8 mouse cellular contexts compared by ENCODE assay signal in genomic region chr4:106911951-106912688, GRCm38 (mm10). TPM values are rescaled to one million over a fixed set of nuclear protein-coding genes. Genes with fewer than 3 reads are reported as not detected.
DNase-seq lines count a peak whose midpoint lies in the region; ATAC-seq lines count a peak whose summit lies in the region.

No protein-coding gene starts in this region.

- H3K9me3 ChIP-seq in limb, embryonic 12.5 days, result no peaks in the 10 kb centered on the region

- peak overlapping the region; percentile 98 for H3K4me2 ChIP-seq in limb, embryonic 12.5 days

- under 1% methylated on average over 70 of the region's 73 CpGs for WGBS in limb, embryonic 12.5 days

- peak overlapping the region; percentile 100 for H3K9ac ChIP-seq in limb, embryonic 12.5 days (replicated peaks)

- peak; percentile 32 for DNase-seq in right cerebral cortex, postnatal 14 days
- DNase-seq in right cerebral cortex, postnatal 36 days (ENCODE audit: low spot score in 2 of 2), result no peak
- peak; percentile 54 to 56 for DNase-seq in cerebellum, postnatal 14 days
- DNase-seq in heart, postnatal 10 days, result peak; percentile 43 to 51
- peak; percentile 38 for DNase-seq in naive thymus-derived CD4-positive, alpha-beta T cell, adult 2 months (ENCODE audit: low read depth)
- no peak for DNase-seq in left cerebral cortex, adult 18-20 months (ENCODE audit: low spot score in 2 of 2)

- H3K27me3 ChIP-seq in limb, embryonic 12.5 days, result no peaks in the 10 kb centered on the region

- H3K27ac ChIP-seq in limb, embryonic 12.5 days, result peak overlapping the region; percentile 100

- peak overlapping the region; percentile 100 for H3K4me3 ChIP-seq in limb, embryonic 12.5 days (replicated peaks)

- H3K4me1 ChIP-seq in limb, embryonic 12.5 days (replicated peaks), result peaks cover 69% of the 10 kb centered on the region

- ATAC-seq in limb, embryonic 12.5 days (ENCODE audit: insufficient number of reproducible peaks, insufficient read depth, low FRiP score, low TSS enrichment, low read depth), result no peak
- no peak for ATAC-seq in inflammation-experienced regulatory T-cells, adult 6 months

- intact Hi-C loops in heart, postnatal 10 days (cut with DNase I), result loop anchor here (1.0 to 5.0 kb wide), 2 partner anchors 76 to 155 kb away; partner anchors contain the start of genes Cyb5rl and Mrpl37

- peaks cover 43% of the 10 kb centered on the region for H3K36me3 ChIP-seq in limb, embryonic 12.5 days

RNA-seq across cellular contexts. Expression of gene Ssbp3, which starts 1.6 kb away (rescaled TPM):
- total RNA-seq in heart, postnatal 10 days (2021), result 10 to 100 TPM; 41.6 to 49.9 TPM
- polyA plus RNA-seq in limb, embryonic 12.5 days (2016; fragmentation: Nextera tagmentation; extraction: Ambion mirVana), result 278 and 295 TPM in 2 replicates
- polyA plus RNA-seq in inflammation-experienced regulatory T-cells, adult 6 months (2017; shearing (Covaris generic)), result 10 to 100 TPM; 36.1 to 45.6 (median 43.4) TPM
- 100 to 1,000 TPM; 190 to 197 TPM for total RNA-seq in left cerebral cortex, adult 18-20 months (2021)

Comparison
In these comparisons a context has a peak if more than half of its experiments do, and no peak if none do; other contexts are left out.
1. DNase-seq: peak in right cerebral cortex, postnatal 14 days (single experiment), cerebellum, postnatal 14 days (2 of 2), heart, postnatal 10 days (2 of 2) and naive thymus-derived CD4-positive, alpha-beta T cell, adult 2 months (single experiment); none in right cerebral cortex, postnatal 36 days (0 of 2) and left cerebral cortex, adult 18-20 months (0 of 2).